Mouse (Mus musculus) thymus, postnatal 10 days (tissue): ENCODE measurements around the gene Wdr12.
A peak's percentile ranks its signal among the peaks of the same experiment; 100 is the strongest.
"Not testable (repeated sequence)": the region's sequence is repeated elsewhere in the genome, so short reads cannot be mapped to it uniquely, and the experiment has no call there.

Source experiments
- DNase-seq, 2 experiments: peaks; one replicate each; pipeline ENCODE4 v3.0.0; 2021; ENCODE audit warnings: low spot score in 2 of 2

The Wdr12 gene

DNA sequence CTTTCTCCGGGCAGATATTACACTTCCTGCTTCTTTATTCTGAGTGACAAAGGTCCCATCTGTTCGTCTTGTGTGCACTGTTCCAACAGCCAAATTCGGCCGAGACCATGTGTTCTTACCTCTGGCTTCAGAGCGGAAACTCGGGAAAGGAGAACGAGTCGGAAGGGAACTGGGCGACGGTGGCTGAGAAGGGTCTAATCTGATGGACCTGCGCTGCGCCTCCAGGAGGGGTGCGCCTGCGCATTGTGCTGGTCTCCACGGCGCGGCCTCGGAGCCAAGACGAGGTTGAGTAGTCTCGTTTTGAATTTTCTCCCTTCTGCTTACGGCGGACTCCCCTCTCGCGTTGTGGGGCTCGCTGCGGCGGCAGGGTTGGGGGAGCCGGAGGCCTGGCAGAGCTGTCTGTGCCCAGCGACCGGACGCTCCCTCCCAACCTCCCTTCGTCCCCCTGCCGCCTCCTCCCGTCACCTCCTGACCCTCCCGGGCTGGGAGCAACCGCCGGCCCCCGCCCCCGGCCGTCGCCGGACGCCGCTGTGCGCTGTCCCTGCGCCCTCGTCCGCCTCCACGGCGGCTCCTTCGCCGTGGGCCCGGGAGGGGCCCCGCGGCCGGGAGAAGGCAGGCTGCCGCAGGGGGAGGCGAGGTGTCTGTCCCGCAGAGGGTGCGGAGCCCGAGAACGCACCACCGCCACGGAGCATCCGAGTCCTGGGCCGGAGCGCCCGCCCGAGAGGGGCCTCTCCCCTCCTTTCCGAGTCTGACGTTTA lies at the start of gene Wdr12, which contains the start of gene Carf:
Gene Wdr12 (minus strand): TSS at position 622 of the 758 bp plus-strand sequence.
Gene Carf (plus strand): TSS at position 224 of the 758 bp plus-strand sequence.
- DNase-seq: peak; percentile 95 to 97

DNA sequence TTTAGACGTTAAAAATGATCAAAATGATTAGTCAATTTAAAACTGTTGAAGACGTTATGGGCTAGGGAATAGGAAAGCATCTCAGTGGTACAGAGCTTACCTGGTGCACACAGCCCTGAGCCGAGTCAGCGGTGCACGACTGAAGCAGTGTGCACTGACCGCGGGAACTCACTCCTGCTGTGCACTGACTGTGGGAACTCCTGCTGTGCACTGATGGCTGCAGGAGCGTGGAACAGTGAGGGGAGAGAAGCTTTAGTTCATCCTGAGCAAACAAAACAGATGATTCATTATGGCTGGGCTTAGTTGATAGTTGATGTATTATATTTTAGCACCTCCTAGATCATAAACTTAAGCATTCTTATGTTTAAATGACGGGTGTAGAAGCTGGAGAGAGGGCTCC lies 38.9 kb upstream of the Wdr12 start:
- DNase-seq: no peak

DNA sequence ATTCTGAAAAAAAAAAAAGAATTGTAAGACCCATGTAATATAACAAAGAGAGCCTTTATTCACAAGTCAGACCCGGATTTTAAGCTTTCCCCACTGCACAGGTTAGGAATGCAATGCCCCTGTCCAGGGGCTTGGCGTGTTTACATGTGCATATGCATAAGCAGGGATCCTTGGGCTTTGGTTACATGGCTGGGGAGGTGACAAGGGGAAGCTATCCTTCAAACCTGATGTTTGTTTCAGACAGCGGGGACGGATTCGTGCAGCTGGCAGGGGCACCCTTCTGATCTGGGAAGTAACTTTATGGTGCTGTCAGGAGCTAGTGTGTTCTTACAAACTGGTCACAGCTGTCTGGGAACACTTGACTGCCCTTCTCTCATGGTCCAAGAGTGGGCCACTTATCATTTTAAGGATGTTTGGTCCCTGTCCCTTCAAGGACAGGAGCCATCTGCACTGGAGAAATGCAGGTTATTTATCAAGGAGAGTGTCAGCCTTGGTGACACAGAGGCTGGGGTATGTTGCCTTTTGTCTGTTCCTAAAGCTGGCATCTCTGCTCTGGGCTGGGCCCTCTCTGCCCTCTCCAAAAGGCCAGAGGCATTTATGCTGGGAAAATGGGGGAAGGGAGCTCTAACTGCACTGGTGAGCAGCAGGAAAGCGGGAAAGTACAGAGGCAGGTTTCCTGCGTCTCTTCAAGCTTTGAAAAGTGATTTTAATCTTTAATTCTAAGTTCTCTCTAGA lies 19.4 kb upstream of the Wdr12 start:
- no peak for DNase-seq

DNA sequence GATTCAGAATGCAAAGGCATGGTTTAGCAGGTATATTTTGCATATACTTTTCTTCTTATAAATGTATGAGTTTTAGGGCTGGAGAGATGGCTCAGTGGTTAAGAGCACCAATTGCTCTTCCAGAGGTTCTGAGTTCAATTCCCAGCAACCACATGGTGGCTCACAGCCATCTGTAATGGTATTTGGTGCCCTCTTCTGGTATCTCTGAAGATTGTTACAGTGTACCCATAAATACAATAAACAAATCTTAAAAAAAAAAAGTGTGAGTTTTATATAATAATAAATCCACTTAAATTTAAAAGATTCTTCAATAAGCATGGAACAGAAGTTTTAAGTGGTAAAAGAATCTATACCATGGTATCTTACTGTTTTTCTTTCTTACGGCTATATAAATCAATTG lies 6.1 kb upstream of the Wdr12 start:
- DNase-seq: peak in 1 of 2 experiments; percentile 16

DNA sequence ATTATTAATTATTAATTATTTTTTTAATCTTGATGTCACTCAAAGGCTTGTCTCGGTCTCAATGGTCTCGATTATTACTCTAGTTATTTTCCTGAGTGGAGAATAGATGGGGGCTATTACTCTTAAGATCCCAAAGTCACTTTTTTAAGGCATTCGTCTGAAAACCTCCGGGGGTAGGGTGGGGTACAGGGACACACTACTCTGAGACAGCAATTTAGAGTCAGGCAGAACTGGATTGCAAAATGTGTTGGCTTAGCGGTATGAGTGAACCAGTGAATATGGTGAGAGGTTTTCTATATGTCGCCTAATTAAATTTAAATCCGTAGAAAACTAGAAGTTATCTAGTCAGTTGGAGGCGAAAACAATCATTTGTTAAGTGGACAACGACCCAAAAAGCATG lies 394 bp upstream of the Wdr12 start:
- DNase-seq: no peak

DNA sequence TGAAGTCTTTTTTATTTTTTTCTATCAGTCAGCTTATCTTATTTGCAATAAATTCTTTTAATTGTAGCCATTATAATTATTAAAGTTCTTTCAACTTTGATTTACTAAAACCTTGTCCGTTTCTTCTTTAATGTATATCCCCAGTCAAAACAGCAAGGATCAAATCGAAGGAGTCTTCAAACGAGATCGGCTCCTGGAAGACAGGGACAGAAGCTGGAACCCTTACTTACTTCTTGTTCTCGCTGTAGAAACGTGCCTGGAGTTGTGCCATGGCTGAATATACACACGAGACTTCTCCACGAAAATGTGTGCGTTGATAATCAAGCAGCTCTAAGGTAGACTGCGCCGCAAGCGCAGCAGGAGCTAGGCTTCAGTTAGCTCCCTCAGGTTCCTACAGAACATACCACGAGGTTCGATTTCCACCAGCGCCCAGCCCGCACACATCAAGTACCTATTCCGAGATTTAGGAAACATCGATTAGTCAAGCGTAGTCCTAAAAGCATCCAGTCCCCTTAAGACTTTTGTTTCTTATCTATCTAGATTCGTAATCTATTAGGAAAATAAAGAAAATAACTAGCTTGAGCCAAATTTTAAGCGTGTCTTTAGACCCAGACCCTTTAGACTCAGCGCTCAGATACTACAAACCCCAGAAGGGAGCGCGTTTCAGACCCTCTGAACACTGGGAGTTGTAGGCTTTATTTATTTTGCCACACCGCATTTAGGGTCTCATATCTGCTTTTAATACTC lies 995 bp downstream of the Wdr12 start:
- DNase-seq: peak; percentile 50 to 57

DNA sequence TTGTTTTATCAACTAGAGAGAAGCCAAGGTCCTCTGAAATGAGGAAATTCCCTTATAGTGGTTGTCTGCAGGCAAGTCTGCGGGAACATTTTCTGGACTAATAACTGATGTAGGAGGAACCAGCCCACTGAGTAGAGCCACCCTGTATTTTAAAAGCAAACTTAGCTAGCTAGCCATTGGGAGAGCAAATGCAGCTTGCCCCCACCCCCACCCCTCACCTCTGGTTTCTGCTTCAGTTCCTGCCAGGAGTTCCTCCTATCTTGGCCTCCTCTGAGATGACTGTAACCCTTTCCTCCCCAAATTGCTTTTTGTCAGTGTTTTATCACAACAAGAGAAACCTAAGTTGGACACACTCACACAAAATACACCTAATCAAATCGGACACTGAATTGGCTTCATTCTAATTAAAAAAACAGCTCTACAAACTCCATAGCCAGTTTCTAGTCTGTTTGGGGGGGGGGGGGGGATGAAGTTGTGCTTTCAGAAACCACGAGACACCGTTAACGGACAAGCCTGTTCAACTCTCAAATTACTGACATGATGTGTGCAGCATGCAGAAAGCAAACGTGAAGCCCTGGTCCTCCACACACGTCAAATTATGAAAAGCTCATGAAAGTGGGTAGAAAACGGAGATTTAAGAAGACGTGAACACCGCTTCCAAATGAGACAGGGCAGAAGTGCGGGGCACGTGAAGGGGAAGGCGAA lies 1.7 kb downstream of the Wdr12 start:
- peak in 1 of 2 experiments; percentile 27 for DNase-seq

DNA sequence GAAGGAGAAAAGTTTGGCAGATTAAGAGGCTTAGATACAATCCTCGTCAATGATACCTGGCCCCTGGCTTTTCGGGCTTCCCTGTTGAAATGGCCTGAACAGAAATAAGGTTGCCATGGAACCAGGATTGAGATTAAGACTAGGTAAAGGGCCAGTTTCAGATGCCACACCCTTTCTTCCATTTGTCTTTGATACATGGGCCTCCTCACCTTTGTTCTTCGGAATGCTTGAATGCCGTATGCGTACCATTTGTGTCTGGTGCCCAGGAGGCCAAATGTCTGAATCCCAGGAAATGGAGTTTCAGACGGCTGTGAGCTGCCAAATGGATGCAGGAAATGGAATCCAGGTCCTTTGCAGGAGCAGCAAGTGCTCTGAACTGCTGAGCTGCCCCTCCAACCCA lies 22.0 kb downstream of the Wdr12 start:
- no peak for DNase-seq

DNA sequence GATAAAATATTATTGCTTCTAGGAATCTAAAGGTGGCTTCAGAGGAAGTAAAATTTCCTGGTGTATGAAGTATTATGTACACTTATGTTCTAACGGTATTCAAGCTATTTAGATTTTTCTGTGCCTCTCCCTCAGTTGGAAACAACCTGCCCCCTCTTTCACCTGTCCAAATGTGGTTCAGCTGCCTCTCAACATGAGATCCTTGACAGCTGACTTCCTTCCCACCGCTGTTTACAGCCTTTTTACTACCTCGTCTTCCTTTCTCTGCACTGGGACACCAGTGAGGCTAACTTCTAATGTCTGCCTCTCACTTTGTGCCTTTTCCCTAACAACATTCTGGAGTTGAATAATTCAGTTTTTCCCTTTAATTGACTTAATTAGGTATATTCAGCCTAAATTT lies 22.9 kb downstream of the Wdr12 start:
- DNase-seq: peak in 1 of 2 experiments; percentile 19

DNA sequence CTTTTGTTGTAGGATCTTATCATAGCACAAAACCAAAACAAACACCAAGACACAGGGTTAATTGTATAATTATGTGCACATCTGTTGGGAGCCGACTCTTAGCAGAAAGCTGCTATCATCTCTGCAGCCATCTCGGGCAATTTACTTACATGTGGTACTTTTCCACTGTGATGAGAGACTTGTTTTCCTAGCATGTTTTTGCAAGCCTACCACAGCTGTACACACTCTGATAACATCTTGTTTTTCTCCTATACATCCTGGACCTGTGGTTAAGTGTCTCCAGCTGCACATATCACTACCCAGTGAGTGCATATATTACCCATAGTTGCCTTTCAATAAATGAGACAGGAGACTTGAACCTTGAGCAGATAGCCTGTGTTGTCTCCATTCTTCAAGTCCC lies 23.5 kb downstream of the Wdr12 start:
- DNase-seq: peak; percentile 51 to 58

DNA sequence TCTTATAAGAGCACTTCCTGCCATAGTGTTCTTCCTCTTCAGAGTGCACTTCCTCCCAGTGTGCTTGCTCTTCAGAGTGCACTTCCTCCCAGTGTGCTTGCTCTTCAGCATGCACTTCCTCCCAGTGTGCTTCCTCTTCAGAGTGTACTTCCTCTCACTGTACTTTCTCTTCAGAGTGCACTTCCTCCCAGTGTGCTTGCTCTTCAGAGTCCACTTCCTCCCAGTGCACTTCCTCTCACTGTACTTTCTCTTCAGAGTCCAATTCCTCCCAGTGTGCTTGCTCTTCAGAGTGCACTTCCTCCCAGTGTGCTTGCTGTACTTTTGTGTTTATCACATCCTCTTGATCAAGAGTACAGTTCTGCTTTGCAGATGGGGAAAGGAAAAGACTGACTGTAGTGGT lies 27.7 kb downstream of the Wdr12 start:
- DNase-seq: not testable (repeated sequence)

DNA sequence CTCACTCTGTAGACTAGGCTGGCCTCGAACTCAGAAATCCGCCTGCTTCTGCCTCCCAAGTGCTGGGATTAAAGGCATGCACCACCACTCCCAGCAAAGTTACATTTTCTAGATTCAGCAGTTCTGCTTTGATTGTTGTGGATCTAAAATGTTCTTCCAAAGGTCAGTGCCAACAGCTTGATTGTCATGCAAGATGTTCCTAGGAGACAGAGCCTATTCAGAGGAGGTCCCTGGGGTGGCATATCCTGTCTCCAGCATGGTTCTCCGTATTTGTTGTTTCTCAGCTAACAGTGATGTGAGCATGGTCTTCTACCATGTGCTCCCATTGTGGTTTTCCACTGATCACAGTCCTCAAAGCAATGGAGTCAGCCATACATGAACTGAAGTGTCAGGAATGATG lies 42.1 kb downstream of the Wdr12 start:
- DNase-seq: no peak

DNA sequence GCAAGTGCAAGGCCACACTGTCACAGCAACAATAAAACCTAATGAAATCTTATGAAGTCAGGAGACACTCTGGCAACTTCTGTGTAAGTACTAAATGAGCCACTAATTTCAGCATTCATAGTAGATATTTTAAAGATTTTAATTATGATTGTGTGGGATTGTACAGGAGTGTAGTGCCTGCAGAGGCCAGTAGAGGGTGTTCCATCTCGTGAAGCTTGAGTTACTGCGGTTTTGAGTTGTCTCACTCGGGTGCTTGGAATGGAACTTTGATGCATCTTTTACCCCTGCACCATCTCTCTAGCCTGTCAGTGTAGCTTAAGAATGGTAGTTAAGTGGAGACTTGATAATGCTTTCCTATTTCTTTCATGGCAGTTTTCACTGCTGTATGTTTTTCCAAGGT lies 43.8 kb downstream of the Wdr12 start:
- peak in 1 of 2 experiments; percentile 30 for DNase-seq

DNA sequence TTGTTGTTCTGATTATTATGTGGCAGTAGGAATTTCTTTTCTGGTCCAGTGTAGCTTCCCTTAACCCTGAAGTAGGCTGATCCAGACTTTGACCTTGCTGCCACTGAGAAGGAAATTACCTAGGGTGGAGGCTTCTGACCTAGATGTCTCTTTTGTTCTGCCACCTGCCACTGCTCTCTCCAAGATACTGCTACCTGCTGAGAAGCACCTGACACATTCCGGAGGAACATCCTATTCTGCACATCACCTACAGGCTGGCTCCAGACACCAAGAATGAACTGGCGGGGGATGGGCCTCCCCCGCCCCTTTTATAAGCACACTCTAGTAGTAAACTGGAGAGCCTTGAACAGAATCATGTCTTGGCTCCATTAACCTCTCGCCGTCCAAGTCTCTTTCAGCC lies 51.0 kb downstream of the Wdr12 start:
- not testable (repeated sequence) for DNase-seq

DNA sequence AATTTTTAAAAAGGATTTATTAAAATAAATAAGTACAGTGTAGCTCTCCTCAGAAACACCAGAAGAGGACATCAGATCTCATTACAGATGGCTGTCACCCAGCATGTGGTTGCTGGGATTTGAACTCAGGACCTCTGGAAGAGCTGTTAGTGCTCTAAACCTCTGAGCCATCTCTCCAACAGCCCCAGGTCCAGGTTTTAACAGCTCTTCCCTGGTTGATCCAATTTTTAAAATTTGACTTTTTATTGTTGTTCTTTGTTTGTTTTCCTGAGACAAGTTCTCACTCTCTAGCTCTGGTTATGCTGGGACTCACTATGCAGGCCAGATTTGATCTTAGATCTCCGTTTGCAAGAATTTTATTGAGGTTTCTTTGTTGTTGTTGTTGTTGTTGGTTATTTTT lies 53.9 kb downstream of the Wdr12 start:
- DNase-seq: no peak

DNA sequence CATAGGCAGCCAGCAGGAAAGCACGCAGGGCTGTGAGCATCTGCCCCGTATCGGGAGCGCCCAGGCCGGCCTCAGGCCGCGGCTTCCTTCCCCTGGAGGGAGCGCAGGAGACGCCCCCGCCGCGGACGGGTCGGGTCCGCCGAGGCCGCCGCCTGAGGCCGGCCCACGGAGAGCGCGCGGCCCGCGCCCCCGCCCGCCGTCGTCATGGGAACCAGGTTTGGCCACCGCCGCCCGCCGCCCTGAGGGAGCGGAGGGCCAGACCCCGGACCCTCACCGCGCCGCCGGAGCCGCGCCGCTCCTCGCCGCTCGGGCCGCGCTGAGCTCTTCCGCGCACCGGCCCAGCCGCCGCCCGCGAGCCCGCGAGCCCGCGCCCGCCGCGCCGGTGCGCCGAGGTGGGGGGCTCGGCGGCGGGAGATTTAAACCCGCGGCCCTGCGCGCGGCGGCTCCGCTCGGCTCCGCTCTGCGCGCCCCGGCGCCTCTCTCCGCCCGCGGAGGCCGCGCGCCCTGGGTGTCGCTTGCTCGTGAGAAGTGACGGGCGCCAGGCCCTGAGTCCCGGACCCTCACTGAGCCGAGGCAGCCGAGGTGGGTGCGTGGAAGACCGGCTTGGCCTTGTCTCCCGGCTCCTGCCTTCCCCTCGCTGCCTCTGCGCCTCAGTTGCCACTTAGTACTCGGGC lies 55.5 kb downstream of the Wdr12 start, which contains the start of gene Ica1l:
Gene Ica1l (minus strand): TSS at position 389 of the 674 bp plus-strand sequence.
- peak; percentile 57 to 61 for DNase-seq

DNA sequence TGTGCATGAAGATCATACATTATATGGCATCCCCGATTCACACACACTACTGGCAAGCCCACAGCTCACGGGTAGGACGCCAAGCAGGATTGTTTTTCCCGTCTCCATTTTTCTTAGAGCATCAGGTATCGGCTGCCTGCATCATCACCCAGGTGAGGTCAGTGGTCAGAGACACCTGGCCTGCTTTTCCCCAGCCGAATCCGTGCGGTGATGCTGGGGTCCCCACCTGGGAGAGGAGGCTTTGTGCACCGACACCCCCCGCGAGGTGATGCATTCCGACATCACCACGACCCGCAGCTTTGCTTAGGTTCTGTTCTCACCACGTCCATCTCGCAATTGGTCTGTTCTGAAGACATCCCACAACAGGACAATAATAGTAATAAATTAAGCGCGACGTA lies 56.0 kb downstream of the Wdr12 start:
- peak; percentile 18 to 31 for DNase-seq

DNA sequence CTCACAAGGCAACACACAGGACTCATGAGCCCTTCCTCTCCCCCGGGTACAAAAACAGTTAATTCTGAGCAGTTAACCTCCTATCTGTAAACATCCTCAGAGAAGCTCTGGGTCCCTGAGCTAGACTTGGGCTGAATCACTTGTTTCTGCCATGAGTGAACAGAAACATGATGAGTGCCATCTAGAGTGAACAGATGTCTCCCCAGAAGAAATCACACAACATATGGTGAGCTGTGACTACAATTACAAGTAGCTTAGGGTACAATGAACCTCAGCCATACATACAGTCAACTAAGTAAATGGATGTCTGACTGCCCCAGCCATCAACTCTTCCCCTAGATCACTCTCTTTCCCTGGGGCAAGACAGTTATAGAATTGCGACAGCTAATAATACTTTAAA lies 63.4 kb downstream of the Wdr12 start:
- DNase-seq: no peak
